Comparison of ENCODE assay signal across 8 mouse cellular contexts in genomic region chr2:180745248-180745927, GRCm38 (mm10). TPM values are rescaled to one million over a fixed set of nuclear protein-coding genes. Genes with fewer than 3 reads are reported as not detected.
A peak's percentile ranks its signal among the peaks of the same experiment; 100 is the strongest.
DNase-seq lines count a peak whose midpoint lies in the region; ATAC-seq and TF ChIP-seq lines count a peak whose summit lies in the region.

No protein-coding gene starts in this region.

- ATAC-seq in hindbrain, postnatal 0 days: peak; percentile 88
- peak; percentile 99 for ATAC-seq in megakaryocyte, adult 5-6 weeks (ENCODE audit: poor library complexity, severe bottlenecking)

- TF ChIP-seq CTCF in hindbrain, postnatal 0 days (IDR thresholded peaks at IDR 0.05; ENCODE audit: low read depth): peak; percentile 100

- H3K27me3 ChIP-seq in hindbrain, postnatal 0 days (ENCODE audit: insufficient read depth, low read length): no peaks in the 10 kb centered on the region

- no peak overlapping the region for H3K9ac ChIP-seq in hindbrain, postnatal 0 days (replicated peaks; ENCODE audit: low read length)

- DNase-seq in R1 (ENCODE audit: low read depth, low spot score): peak; percentile 92
- DNase-seq in cerebellum, postnatal 14 days: peak; percentile 93 to 95
- peak; percentile 62 to 85 for DNase-seq in frontal cortex, postnatal 14 days (ENCODE audit: low spot score in 2 of 2)
- peak; percentile 91 for DNase-seq in hindbrain, postnatal 0 days (ENCODE audit: low spot score)
- peak; percentile 87 to 89 for DNase-seq in left cerebral cortex, adult 18-20 months (ENCODE audit: low spot score in 2 of 2)
- peak; percentile 91 to 92 for DNase-seq in right cerebral cortex, postnatal 10 days (ENCODE audit: low spot score in 2 of 2)
- DNase-seq in urinary bladder, postnatal 14 days (ENCODE audit: low spot score): peak; percentile 88

- no peak overlapping the region for H3K4me3 ChIP-seq in hindbrain, postnatal 0 days (ENCODE audit: low read length)

- no peak overlapping the region for H3K4me2 ChIP-seq in hindbrain, postnatal 0 days (ENCODE audit: low read depth, low read length)

- no peaks in the 10 kb centered on the region for H3K4me1 ChIP-seq in hindbrain, postnatal 0 days (ENCODE audit: insufficient read depth, low read length)

- no peak overlapping the region for H3K27ac ChIP-seq in hindbrain, postnatal 0 days

- H3K36me3 ChIP-seq in hindbrain, postnatal 0 days (ENCODE audit: insufficient read depth, low read length): no peaks in the 10 kb centered on the region

- WGBS in hindbrain, postnatal 0 days: 33% methylated on average over 17 of the region's 17 CpGs

- H3K9me3 ChIP-seq in hindbrain, postnatal 0 days (ENCODE audit: low read length): no peaks in the 10 kb centered on the region

RNA-seq across cellular contexts. Expression of gene Slc17a9, which starts 20.3 kb away (rescaled TPM):
- 0.32 and 0.68 TPM in 2 replicates for total RNA-seq in hindbrain, postnatal 0 days (2014; rRNA removed)
- 0.29 and 0.52 TPM in 2 replicates for polyA plus RNA-seq in hindbrain, postnatal 0 days (2015; fragmentation: Nextera tagmentation; extraction: Ambion mirVana)
- total RNA-seq in left cerebral cortex, adult 18-20 months (2021): under 1 TPM; 0.26 to 0.37 TPM
- 7.9 and 9.9 TPM in 2 replicates for total RNA-seq in megakaryocyte, adult 5-6 weeks (2015)
- total RNA-seq in megakaryocyte, adult 5-6 weeks (2017): 5.2 and 7.1 TPM in 2 replicates

RNA-seq across cellular contexts. Expression of gene Bhlhe23, which starts 31.3 kb away (rescaled TPM):
- total RNA-seq in hindbrain, postnatal 0 days (2014; rRNA removed): 0.72 and 0.73 TPM in 2 replicates
- polyA plus RNA-seq in hindbrain, postnatal 0 days (2015; fragmentation: Nextera tagmentation; extraction: Ambion mirVana): 0.23 and 0.49 TPM in 2 replicates
- total RNA-seq in left cerebral cortex, adult 18-20 months (2021): under 1 TPM in 1 of 2 experiments, not detected in 1; 0.14 TPM
- not detected in 2 replicates for total RNA-seq in megakaryocyte, adult 5-6 weeks (2015)
- not detected in 2 replicates for total RNA-seq in megakaryocyte, adult 5-6 weeks (2017)

RNA-seq across cellular contexts. Expression of gene Gid8, which starts 35.5 kb away (rescaled TPM):
- total RNA-seq in hindbrain, postnatal 0 days (2014; rRNA removed): 43.2 and 51.1 TPM in 2 replicates
- polyA plus RNA-seq in hindbrain, postnatal 0 days (2015; fragmentation: Nextera tagmentation; extraction: Ambion mirVana): 45.5 TPM in 2 replicates
- 10 to 100 TPM; 63.9 to 67.2 TPM for total RNA-seq in left cerebral cortex, adult 18-20 months (2021)
- total RNA-seq in megakaryocyte, adult 5-6 weeks (2015): 72.6 and 76.0 TPM in 2 replicates
- 64.1 and 82.6 TPM in 2 replicates for total RNA-seq in megakaryocyte, adult 5-6 weeks (2017)

RNA-seq across cellular contexts. Expression of gene Dido1, which starts 35.6 kb away (rescaled TPM):
- total RNA-seq in hindbrain, postnatal 0 days (2014; rRNA removed): 35.7 and 36.3 TPM in 2 replicates
- 21.7 and 22.8 TPM in 2 replicates for polyA plus RNA-seq in hindbrain, postnatal 0 days (2015; fragmentation: Nextera tagmentation; extraction: Ambion mirVana)
- total RNA-seq in left cerebral cortex, adult 18-20 months (2021): 10 to 100 TPM; 56.2 to 59.1 TPM
- total RNA-seq in megakaryocyte, adult 5-6 weeks (2015): 30.0 and 32.1 TPM in 2 replicates
- 41.3 and 46.9 TPM in 2 replicates for total RNA-seq in megakaryocyte, adult 5-6 weeks (2017)
